Mouse (Mus musculus) right cerebral cortex, adult 18-20 months (tissue): Measurements from ENCODE around the gene Mcts2.

Experiments
- DNase-seq: peaks from one replicate; pipeline ENCODE4 v3.0.0; 2022; ENCODE audit warnings: mixed read lengths

The Mcts2 gene

DNA sequence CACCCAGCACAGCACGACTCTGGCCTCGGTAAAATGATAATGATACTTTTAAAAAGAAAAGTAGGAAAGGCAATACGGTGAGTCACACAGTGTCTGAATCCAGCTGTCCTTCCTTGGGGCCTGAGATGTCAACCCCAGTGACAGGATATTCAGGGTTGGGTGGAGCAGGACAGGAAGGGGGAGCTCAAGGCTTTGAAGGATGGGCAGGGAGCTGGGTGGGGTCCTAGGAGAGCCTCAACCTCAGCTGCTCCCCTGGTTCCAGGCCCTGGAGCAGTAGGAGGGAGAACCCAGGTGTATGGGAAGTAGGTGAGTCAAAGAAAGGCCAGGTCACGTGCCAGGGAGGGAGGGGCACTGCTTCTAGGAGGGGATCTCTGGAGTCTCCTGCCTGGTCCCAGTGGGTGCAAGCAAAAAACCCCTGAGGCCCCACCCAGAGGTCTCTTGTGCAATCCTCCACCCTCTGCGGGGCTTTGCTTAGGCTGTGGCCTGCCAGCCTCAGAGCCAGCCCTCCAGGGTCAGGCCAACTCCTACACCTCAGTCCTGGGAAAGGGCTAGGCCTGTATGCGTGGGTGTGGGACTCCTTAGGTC, 40.0 kb downstream of the Mcts2 start:
- DNase-seq, result no peak

DNA sequence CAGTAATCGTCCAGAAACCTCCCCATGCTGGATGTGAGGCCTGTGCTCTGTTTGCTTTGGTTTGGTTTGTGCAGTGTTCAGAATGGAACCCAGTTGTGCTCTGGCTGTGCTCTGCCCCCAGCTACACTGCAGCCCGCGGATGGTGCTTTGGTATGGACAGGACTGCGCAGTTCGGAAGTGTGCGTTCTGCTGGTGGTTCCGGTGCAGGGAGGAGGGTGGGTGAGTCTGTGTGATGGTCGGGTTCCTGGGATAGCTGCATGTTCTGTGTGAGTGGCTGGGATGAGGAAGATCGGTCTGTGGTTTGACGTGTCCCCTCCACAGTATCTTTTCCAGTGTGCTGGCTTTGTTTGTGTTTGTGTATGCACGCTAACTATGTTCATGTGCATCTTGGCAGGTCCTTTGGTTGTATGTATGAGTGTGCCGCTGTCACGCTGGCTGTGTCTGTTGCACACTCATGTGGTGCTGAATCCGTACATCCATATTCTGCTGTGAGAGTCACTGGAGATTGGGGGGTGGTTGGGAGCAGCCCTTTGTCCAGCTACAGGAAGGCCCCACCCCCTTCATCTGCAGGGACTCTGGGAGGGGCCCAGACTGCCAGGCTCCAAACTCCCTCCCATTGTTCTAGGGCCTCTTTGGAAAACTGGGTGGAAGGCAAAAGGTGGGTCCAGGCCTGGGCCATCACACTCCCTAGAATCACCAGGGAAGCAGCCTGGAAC, 41.1 kb downstream of the Mcts2 start:
- DNase-seq, result no peak

DNA sequence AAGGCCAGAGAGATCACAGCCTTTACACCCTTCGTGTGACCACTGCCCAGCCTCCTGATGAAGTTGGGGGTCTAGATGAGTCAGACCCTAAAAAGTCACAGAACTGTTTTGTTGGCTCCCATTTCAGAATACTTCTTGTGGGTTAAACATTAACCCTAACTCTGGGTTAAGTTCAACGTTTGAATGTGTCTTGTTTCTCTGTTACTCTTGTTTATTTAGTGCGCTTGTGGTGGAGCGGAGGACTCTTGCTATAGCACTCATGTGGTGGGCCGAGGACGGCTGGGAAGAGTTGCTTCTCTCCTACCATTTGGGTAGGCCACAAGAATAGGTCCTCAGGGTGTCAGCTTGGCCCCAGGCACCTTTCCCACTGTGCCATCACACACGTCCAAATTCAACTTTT, 41.8 kb downstream of the Mcts2 start:
- no peak for DNase-seq

DNA sequence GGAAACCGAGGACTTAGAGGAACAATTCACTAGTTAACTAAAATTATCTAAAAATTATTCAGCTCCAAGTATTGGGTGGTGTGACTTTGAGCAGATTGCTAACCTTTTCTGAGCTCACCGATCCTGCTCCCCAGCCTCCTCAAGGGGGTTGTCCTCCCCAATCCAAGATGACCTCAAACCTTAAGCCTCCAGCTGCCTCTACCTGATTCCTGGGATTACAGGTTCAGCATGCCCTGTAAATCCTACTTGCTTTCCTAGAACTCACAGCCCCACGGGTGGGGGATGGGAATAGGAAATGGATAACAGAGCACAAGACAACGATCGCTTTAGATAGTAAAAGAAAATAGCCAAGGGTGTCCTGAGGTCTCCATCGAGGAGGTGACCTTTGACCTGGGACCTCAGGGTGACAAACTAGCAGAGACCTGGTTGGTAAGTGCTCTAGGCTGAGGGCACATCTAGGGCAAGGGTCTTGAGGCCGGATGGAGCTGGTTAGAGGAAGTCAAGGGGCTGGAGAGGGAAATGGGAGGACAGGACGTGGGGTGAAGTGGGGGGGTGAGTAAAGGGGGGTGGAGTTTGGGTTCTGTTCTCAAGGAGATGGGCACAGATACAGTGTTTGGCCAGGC, 42.3 kb downstream of the Mcts2 start:
- DNase-seq, result no peak

DNA sequence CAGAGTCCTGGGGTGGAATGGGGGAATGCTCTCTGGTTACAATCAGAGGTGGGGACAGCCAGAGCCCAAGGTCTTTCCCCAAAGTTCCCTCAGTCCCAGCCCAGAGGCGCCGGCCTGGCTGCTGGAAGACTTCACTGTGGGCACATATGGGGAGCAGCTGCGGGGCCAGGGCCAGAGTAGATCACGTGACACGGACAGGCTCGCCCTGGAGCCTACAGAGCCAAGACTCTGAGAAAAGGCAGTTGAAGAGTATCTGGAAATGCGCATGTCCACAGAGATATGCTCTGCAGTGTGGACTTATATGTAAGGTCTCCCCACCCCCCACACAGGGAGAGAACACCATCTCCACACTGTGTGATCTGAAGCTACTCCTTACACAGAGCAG, 42.8 kb downstream of the Mcts2 start:
- no peak for DNase-seq

DNA sequence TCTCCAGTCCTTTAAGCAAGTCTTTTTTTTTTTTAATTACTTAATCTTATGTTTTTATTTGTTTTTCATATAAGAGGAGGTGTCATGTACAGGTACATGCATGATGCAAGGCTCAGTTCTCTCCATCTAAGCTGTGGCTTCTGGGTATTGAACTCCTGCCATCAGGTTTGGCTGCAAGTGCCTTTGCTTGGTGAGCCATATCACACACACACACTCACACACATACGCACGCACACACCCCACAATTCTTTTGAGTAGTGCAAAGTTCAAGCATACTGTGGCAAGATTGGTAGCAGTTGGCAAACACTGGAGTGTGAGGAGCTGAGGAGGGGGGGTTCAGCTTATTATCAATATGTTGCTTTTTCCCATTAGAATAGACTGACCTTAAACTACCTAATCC, 46.4 kb downstream of the Mcts2 start:
- no peak for DNase-seq

DNA sequence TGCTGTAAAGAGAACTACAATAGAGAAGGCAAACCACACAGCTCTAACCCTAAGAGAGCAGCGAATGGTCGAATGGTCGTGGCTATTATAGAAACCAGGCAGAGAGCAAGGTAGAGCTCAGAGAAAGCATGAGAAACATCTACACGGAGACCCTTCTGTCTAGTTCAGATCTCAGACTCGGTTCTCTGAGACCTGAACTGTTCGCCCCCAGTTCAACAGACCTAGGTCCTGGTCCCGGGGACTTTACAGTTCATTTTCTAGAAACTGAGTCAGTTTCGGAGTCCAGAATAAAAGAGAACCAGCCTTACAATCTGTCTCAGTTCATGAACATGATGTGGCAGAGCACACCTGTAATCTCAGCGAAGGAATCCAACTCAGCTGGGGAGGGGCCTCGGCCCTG, 47.7 kb downstream of the Mcts2 start:
- no peak for DNase-seq

DNA sequence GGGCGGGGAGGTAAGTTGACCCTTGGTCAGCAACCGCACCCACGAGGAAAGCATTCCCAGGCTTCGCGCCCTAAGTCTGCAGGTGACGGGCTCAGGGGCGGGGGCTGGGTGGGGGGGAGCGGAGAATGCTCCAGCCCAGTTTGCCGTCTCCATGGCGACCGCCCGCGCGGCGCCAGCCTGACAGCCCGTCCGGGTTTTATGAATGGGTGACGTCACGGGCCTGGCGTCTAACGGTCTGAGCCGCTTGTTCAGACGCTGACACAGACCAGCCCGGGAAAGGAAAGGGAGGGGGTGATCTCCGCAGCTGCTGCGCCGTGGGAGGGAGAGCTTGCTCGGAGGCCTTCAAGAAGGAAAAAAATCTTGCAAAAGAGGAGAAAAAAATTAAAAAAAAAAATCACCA, 48.1 kb downstream of the Mcts2 start:
- peak; percentile 96 for DNase-seq

DNA sequence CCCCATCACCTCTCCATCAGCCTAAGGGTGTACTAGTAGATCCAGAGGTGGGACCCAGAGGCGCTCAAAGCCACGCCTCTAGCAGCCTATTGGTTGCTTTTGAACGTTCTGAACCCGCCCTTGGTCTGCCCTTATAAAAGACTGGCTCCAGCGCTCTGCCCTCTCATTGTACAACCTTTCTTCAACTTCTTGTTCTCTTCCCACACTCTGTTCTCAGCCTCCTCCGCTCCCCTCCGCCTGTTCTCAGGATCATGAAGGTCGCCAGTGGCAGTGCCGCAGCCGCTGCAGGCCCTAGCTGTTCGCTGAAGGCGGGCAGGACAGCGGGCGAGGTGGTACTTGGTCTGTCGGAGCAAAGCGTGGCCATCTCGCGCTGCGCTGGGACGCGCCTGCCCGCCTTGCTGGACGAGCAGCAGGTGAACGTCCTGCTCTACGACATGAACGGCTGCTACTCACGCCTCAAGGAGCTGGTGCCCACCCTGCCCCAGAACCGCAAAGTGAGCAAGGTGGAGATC, 49.3 kb downstream of the Mcts2 start, which contains the start of gene Id1:
Gene Id1, plus strand, starts transcription at position 162 of the 512 bp plus-strand sequence.
- peak; percentile 55 for DNase-seq

DNA sequence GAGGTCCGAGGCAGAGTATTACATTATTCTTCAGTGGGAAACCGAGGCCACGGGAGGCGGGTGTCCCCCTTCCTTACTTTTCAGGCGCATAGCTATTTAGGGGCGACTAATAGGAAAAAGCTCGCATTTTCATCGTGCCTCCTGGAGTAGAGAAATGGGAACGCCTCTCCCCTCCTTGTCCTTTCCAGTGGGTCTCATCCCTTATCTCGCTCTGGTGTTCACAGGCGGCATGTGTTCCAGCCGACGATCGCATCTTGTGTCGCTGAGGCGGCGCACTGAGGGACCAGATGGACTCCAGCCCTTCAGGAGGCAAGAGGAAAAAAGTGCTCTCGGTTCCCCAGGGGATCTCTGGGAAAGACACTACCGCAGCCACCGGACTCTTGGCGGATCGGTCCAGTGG, 49.9 kb downstream of the Mcts2 start:
- no peak for DNase-seq
